Mouse (Mus musculus): ENCODE data around the gene BC048562. TPM values are rescaled to one million over a fixed set of nuclear protein-coding genes. Genes with fewer than 3 reads are reported as not detected.

Gene BC048562
- polyA plus RNA-seq, 1 experiment from 2014 or later = not detected

DNA sequence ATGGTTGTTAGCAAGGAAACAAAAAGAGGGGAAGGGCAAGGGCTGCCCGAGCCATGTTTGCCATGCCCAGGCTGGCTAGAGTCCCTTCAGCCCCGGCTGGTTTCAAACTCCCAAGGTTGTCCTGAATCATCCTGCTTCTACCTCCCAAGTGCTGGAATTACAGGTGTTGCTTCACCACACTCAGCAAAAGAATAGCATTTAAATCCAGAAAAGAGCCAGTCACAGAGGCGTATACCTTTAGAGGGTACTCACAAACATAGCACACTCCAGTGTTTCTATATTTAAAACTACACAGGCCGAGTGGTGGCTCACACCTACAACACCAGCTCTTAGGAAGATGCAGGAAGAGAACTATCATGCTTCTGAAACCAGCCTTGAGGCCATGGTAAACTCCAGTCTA, 26.7 kb upstream of the BC048562 start:
- WGBS (ENCODE audit: insufficient replicate concordance) = 78% methylated on average over 4 of the region's 4 CpGs
- no peak overlapping the region for H3K4me3 ChIP-seq (replicated peaks)
- no peaks in the 10 kb centered on the region for H3K27me3 ChIP-seq
- H3K27ac ChIP-seq (replicated peaks) = no peak overlapping the region
- no peak overlapping the region for H3K9ac ChIP-seq
- 0 out of 2 replicates have a peak, but pooled peaks cover 4% of the 10 kb centered on the region for H3K4me1 ChIP-seq (replicated peaks)
- H3K4me2 ChIP-seq = no peak overlapping the region
- H3K9me3 ChIP-seq (replicated peaks) = no peaks in the 10 kb centered on the region
- no peak for ATAC-seq (ENCODE audit: insufficient read depth)
- H3K36me3 ChIP-seq (replicated peaks) = no peaks in the 10 kb centered on the region

DNA sequence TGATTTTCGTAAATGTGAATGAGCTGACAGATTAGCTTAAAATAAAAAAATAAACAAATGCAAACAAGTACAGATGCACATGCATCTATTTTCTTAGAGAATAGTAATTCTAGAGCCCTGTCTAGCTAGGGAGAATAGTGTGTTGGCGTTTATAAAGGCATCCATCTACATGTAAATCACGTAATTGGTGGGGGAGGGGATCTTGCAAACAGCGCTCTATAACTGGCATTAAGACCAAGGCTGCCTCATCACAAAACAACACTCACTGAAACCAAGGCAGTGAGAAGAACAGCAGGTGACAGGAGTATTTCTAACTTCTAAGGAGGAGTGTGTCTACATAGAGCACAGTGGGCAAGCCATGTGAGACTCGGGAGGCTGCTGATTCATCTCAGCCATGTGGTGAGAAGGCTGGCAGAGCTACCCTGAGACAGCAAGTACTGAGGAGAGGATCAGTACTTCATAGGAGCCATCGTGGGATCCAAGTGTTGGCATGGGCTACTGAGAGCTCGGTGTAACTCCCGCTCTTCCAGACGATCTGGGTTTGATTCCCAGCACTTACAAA, 24.8 kb upstream of the BC048562 start:
- H3K27ac ChIP-seq (replicated peaks) = no peak overlapping the region
- H3K4me3 ChIP-seq (replicated peaks) = no peak overlapping the region
- H3K4me2 ChIP-seq = no peak overlapping the region
- H3K27me3 ChIP-seq = no peaks in the 10 kb centered on the region
- H3K36me3 ChIP-seq (replicated peaks) = no peaks in the 10 kb centered on the region
- no peak for ATAC-seq (ENCODE audit: insufficient read depth)
- no peaks in the 10 kb centered on the region for H3K9me3 ChIP-seq (replicated peaks)
- no peaks in the 10 kb centered on the region for H3K4me1 ChIP-seq (replicated peaks)
- 65% methylated on average over 9 of the region's 9 CpGs for WGBS (ENCODE audit: insufficient replicate concordance)
- H3K9ac ChIP-seq = no peak overlapping the region

GRCm38 (mm10) chr9:108412221-108412620, 24.1 kb upstream of the BC048562 start:
- 58% methylated on average over 1 of the region's 1 CpGs for WGBS (ENCODE audit: insufficient replicate concordance)
- no peak overlapping the region for H3K9ac ChIP-seq
- no peak overlapping the region for H3K4me2 ChIP-seq
- no peaks in the 10 kb centered on the region for H3K27me3 ChIP-seq
- H3K4me3 ChIP-seq (replicated peaks) = no peak overlapping the region
- no peaks in the 10 kb centered on the region for H3K36me3 ChIP-seq (replicated peaks)
- H3K9me3 ChIP-seq (replicated peaks) = no peaks in the 10 kb centered on the region
- ATAC-seq (ENCODE audit: insufficient read depth) = no peak
- no peaks in the 10 kb centered on the region for H3K4me1 ChIP-seq (replicated peaks)
- H3K27ac ChIP-seq (replicated peaks) = no peak overlapping the region

- H3K4me1 ChIP-seq (replicated peaks) = peaks cover 6% of the 10 kb centered on the region
- no peak for ATAC-seq (ENCODE audit: insufficient read depth)
- H3K4me2 ChIP-seq = no peak within 1 kb of the TSS
- H3K27me3 ChIP-seq = no peaks in the 10 kb centered on the region
- no peak within 1 kb of the TSS for H3K27ac ChIP-seq (replicated peaks)
- no peak within 1 kb of the TSS for H3K4me3 ChIP-seq (replicated peaks)
- no peaks in the 10 kb centered on the region for H3K36me3 ChIP-seq (replicated peaks)
- H3K9ac ChIP-seq = no peak within 1 kb of the TSS
- H3K9me3 ChIP-seq (replicated peaks) = no peaks in the 10 kb centered on the region
Observed at GRCm38 (mm10) chr9:108428384-108428783, 7.9 kb upstream of the BC048562 start, which contains the start of gene Ccdc36. Ccdc36 (minus strand) TSS chr9:108428484.

DNA sequence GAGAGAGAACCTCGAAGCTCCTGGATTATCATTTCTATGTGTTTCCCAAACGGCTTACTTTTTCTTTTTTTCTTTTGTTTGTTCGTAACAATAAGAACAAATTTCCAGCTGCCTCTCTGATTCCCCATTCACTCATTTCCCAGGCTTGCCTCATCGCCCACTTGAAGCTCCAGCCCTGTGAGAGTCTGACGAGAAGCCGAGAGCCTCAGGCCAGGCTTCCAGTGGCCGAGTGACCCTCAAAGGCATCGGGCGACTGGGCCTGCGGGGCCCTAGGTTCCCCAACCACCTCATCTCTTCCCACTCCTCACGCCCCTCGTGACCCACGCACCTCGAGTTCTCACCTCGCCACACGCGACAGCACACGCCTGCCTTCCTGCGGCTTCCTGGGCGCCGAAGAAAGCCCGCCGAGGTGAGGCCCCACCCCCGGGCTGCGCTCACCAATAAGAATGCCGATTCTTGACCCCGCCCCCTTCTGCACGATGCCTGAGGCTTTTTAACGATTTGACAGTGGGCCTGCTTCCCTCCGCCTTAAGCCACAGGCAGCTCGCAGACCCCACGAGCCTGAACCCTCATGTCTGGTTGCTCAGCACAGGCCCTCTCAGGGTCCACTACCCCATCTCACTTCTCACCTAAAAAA, 4.7 kb upstream of the BC048562 start:
- Histone ChIP-seq H3K9ac (no peak overlapping the region), H3K27me3 (peaks cover 3% of the 10 kb centered on the region; the same call in 1 of the 2 replicates), H3K4me1 (replicated peaks) (peaks cover 6% of the 10 kb centered on the region), H3K9me3 (replicated peaks) (no peaks in the 10 kb centered on the region), H3K4me2 (peak overlapping the region; percentile 53), H3K36me3 (replicated peaks) (no peaks in the 10 kb centered on the region), H3K4me3 (replicated peaks) (no peak overlapping the region), H3K27ac (replicated peaks) (no peak overlapping the region)
- 50% methylated on average over 32 of the region's 32 CpGs for WGBS (ENCODE audit: insufficient replicate concordance)
- 0 out of 2 replicates have a peak, but pooled peaks have one; percentile 22 for ATAC-seq (ENCODE audit: insufficient read depth)

GRCm38 (mm10) chr9:108439176-108439575, 2.9 kb downstream of the BC048562 start:
- H3K9me3 ChIP-seq (replicated peaks) = no peaks in the 10 kb centered on the region
- ATAC-seq (ENCODE audit: insufficient read depth) = no peak
- no peaks in the 10 kb centered on the region for H3K4me1 ChIP-seq (replicated peaks)
- no peak overlapping the region for H3K4me3 ChIP-seq (replicated peaks)
- H3K4me2 ChIP-seq = no peak overlapping the region
- WGBS (ENCODE audit: insufficient replicate concordance) = 71% methylated on average over 6 of the region's 6 CpGs
- H3K36me3 ChIP-seq (replicated peaks) = no peaks in the 10 kb centered on the region
- no peak overlapping the region for H3K9ac ChIP-seq
- no peak overlapping the region for H3K27ac ChIP-seq (replicated peaks)
- H3K27me3 ChIP-seq = peaks cover 7% of the 10 kb centered on the region; the same call in 1 of the 2 replicates

DNA sequence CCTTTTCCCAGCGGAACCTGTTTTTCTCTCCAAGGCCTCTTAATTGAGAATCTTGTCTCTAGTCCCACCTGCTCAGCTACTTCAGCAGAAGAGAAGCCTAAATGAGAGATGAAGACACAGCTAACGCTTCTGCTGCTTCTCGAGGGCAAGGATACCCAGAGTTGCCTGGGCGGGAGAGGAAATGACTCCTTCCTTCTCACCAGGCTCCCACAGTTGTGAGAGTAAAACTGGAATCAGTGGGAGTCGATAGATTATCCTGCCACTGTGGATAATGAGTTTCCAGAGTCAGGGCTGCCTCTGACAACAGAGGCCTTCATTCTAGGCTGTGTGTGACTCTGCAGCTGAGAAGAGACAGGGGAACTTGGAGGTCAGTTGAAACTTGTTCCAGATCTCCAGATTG, 4.2 kb downstream of the BC048562 start:
- Histone ChIP-seq H3K27me3 (peaks cover 4% of the 10 kb centered on the region; the same call in 1 of the 2 replicates), H3K9ac (no peak overlapping the region), H3K4me2 (no peak overlapping the region), H3K27ac (replicated peaks) (no peak overlapping the region), H3K9me3 (replicated peaks) (no peaks in the 10 kb centered on the region), H3K4me3 (replicated peaks) (no peak overlapping the region), H3K4me1 (replicated peaks) (no peaks in the 10 kb centered on the region; the same call in 1 of the 2 replicates), H3K36me3 (replicated peaks) (no peaks in the 10 kb centered on the region)
- 66% methylated on average over 5 of the region's 5 CpGs for WGBS (ENCODE audit: insufficient replicate concordance)
- no peak for ATAC-seq (ENCODE audit: insufficient read depth)

GRCm38 (mm10) chr9:108441236-108441919, 5.1 kb downstream of the BC048562 start:
- WGBS (ENCODE audit: insufficient replicate concordance) = 78% methylated on average over 11 of the region's 11 CpGs
- ATAC-seq (ENCODE audit: insufficient read depth) = no peak
- peaks cover 4% of the 10 kb centered on the region; the same call in 1 of the 2 replicates for H3K27me3 ChIP-seq

GRCm38 (mm10) chr9:108445125-108445524, 8.8 kb downstream of the BC048562 start:
- 26% methylated on average over 9 of the region's 9 CpGs for WGBS (ENCODE audit: insufficient replicate concordance)
- H3K4me2 ChIP-seq = no peak overlapping the region
- H3K4me3 ChIP-seq (replicated peaks) = no peak overlapping the region
- H3K9ac ChIP-seq = no peak overlapping the region
- no peak for ATAC-seq (ENCODE audit: insufficient read depth)
- H3K27ac ChIP-seq (replicated peaks) = no peak overlapping the region
- H3K4me1 ChIP-seq (replicated peaks) = peaks cover 7% of the 10 kb centered on the region
- no peaks in the 10 kb centered on the region for H3K9me3 ChIP-seq (replicated peaks)
- H3K27me3 ChIP-seq = no peaks in the 10 kb centered on the region; the same call in 1 of the 2 replicates
- peaks cover 3% of the 10 kb centered on the region; the same call in 1 of the 2 replicates for H3K36me3 ChIP-seq (replicated peaks)

More at GRCm38 (mm10) chr9:108441236-108441919, 5.1 kb downstream of the BC048562 start:
- Histone ChIP-seq H3K36me3 (replicated peaks) (no peaks in the 10 kb centered on the region), H3K27ac (replicated peaks) (no peak overlapping the region), H3K4me3 (replicated peaks) (no peak overlapping the region), H3K4me2 (no peak overlapping the region), H3K9ac (no peak overlapping the region), H3K9me3 (replicated peaks) (no peaks in the 10 kb centered on the region), H3K4me1 (replicated peaks) (no peaks in the 10 kb centered on the region; the same call in 1 of the 2 replicates)

- WGBS (ENCODE audit: insufficient replicate concordance) = 77% methylated on average over 4 of the region's 4 CpGs
- no peaks in the 10 kb centered on the region; the same call in 1 of the 2 replicates for H3K27me3 ChIP-seq
- ATAC-seq (ENCODE audit: insufficient read depth) = no peak
- peak overlapping the region; percentile 92 for H3K4me2 ChIP-seq
- 0 out of 2 replicates have a peak overlapping the region, but pooled peaks have one; percentile 32 for H3K9ac ChIP-seq
- H3K36me3 ChIP-seq (replicated peaks) = peaks cover 3% of the 10 kb centered on the region; the same call in 1 of the 2 replicates
- H3K9me3 ChIP-seq (replicated peaks) = no peaks in the 10 kb centered on the region
- peaks cover 43% of the 10 kb centered on the region for H3K4me1 ChIP-seq (replicated peaks)
- peak overlapping the region; percentile 77; the same call in 1 of the 2 replicates for H3K27ac ChIP-seq (replicated peaks)
- no peak overlapping the region for H3K4me3 ChIP-seq (replicated peaks)
Observed at GRCm38 (mm10) chr9:108449860-108450259, 13.6 kb downstream of the BC048562 start.
